Comparison of ENCODE assay signal across 9 mouse cellular contexts in genomic region chr8:126073141-126073740, GRCm38 (mm10).
A peak's percentile ranks its signal among the peaks of the same experiment; 100 is the strongest.
DNase-seq lines count a peak whose midpoint lies in the region; ATAC-seq lines count a peak whose summit lies in the region.
"Had no signal": no experiment of that assay in that cellular context is flagged by ENCODE, and none has a peak within 500 bp of the region (broad histone marks: within the 10 kb centered on the region; RNA-seq: fewer than 3 reads in every experiment).

No protein-coding gene starts in this region.

- peak; percentile 83 for DNase-seq in Muller cell, postnatal 12 days (ENCODE audit: inconsistent ontology term)
- DNase-seq in embryo, embryonic 10 days (ENCODE audit: low spot score) = peak; percentile 37
- peak; percentile 16 to 30 for DNase-seq in frontal cortex, postnatal 14 days (ENCODE audit: low spot score in 2 of 2)
- DNase-seq in thymus, postnatal 14 days = no peak
- DNase-seq in MN1 (ENCODE audit: low spot score) = no peak

- WGBS in limb, embryonic 13.5 days = 41% methylated on average over 7 of the region's 7 CpGs

- H3K9me3 ChIP-seq in limb, embryonic 13.5 days = no peaks in the 10 kb centered on the region

- no peaks in the 10 kb centered on the region for H3K27me3 ChIP-seq in limb, embryonic 13.5 days

- no peaks in the 10 kb centered on the region for H3K36me3 ChIP-seq in limb, embryonic 13.5 days

- H3K4me1 ChIP-seq in limb, embryonic 13.5 days = peaks cover 17% of the 10 kb centered on the region

- H3K27ac ChIP-seq in limb, embryonic 13.5 days = peak overlapping the region; percentile 63; the same call in 1 of the 2 replicates

- peak; percentile 51; the same call in 1 of the 2 replicates for ATAC-seq in limb, embryonic 13.5 days (ENCODE audit: low FRiP score, low read depth)
- no peak for ATAC-seq in erythroid progenitor cell, adult 5-6 weeks (replicated peaks; ENCODE audit: low FRiP score, poor library complexity, severe bottlenecking)
- no peak for ATAC-seq in megakaryocyte, adult 5-6 weeks (ENCODE audit: poor library complexity, severe bottlenecking)
- ATAC-seq: Patski had no signal

- no peak overlapping the region for H3K9ac ChIP-seq in limb, embryonic 13.5 days

- H3K4me3 ChIP-seq in limb, embryonic 13.5 days = no peak overlapping the region

- H3K4me2 ChIP-seq in limb, embryonic 13.5 days (replicated peaks) = peak overlapping the region; percentile 34; the same call in 1 of the 2 replicates

Comparison
In these comparisons a context has a peak if more than half of its experiments do, and no peak if none do; other contexts are left out.
1. DNase-seq: peak in Muller cell, postnatal 12 days (single experiment), embryo, embryonic 10 days (single experiment) and frontal cortex, postnatal 14 days (2 of 2); none in thymus, postnatal 14 days (single experiment) and MN1 (single experiment).